ENCODE assay signal across 8 mouse cellular contexts in the genomic region with DNA sequence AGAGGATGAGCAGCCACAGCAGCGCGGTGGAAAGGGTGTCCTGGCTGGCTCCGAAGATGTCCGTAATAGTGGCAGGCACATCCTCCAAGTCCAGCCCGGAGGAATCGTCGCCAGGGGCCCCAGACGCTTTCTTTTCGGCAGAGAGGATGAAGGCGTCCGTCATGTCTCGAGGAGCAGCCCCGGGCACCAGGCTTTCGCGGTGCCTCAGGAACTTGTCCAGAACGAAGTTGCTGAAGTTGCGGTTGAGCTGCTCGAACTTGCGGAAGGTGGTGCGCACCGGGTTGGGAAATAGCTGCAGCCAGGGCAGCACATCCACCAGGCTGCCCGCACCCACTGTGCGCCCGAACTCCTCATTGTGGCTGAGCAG. TPM values are rescaled to one million over a fixed set of nuclear protein-coding genes. Genes with fewer than 3 reads are reported as not detected.
DNase-seq lines count a peak whose midpoint lies in the region; ATAC-seq and TF ChIP-seq lines count a peak whose summit lies in the region.

No protein-coding gene starts in this region.

- no peak overlapping the region for H3K9ac ChIP-seq in lung, postnatal 0 days (replicated peaks; ENCODE audit: low read depth)
- H3K9ac ChIP-seq in intestine, embryonic 15.5 days = peak overlapping the region; percentile 42
- 0 out of 2 replicates have a peak overlapping the region, but pooled peaks have one; percentile 24 for H3K9ac ChIP-seq in midbrain, postnatal 0 days (replicated peaks; ENCODE audit: low read length, poor library complexity, severe bottlenecking)

- no peaks in the 10 kb centered on the region for H3K9me3 ChIP-seq in lung, postnatal 0 days (ENCODE audit: low read length)
- H3K9me3 ChIP-seq in forebrain, embryonic 10.5 days = peaks cover 3% of the 10 kb centered on the region; the same call in 1 of the 2 replicates
- no peaks in the 10 kb centered on the region for H3K9me3 ChIP-seq in intestine, embryonic 15.5 days
- no peaks in the 10 kb centered on the region for H3K9me3 ChIP-seq in midbrain, postnatal 0 days (ENCODE audit: low read length)

- H3K4me1 ChIP-seq in lung, postnatal 0 days (ENCODE audit: insufficient read depth, low read depth, low read length) = peaks cover 22% of the 10 kb centered on the region; the same call in 1 of the 2 replicates
- peaks cover 52% of the 10 kb centered on the region for H3K4me1 ChIP-seq in forebrain, embryonic 10.5 days
- peaks cover 29% of the 10 kb centered on the region for H3K4me1 ChIP-seq in intestine, embryonic 15.5 days (replicated peaks)
- peaks cover 21% of the 10 kb centered on the region; the same call in 1 of the 2 replicates for H3K4me1 ChIP-seq in midbrain, postnatal 0 days (ENCODE audit: insufficient read depth, low read length)

- ATAC-seq in lung, postnatal 0 days = no peak
- ATAC-seq in intestine, embryonic 15.5 days = no peak
- ATAC-seq in midbrain, postnatal 0 days (ENCODE audit: low FRiP score) = no peak

- no peak for TF ChIP-seq CTCF in lung, postnatal 0 days (IDR thresholded peaks at IDR 0.05)
- no peak for TF ChIP-seq CTCF in midbrain, postnatal 0 days (IDR thresholded peaks at IDR 0.05)

- WGBS in lung, postnatal 0 days = 1% methylated on average over 24 of the region's 24 CpGs
- WGBS in forebrain, embryonic 10.5 days = under 1% methylated on average over 24 of the region's 24 CpGs
- under 1% methylated on average over 24 of the region's 24 CpGs for WGBS in intestine, embryonic 15.5 days
- WGBS in midbrain, postnatal 0 days = 1% methylated on average over 24 of the region's 24 CpGs

- no peak overlapping the region for H3K27ac ChIP-seq in lung, postnatal 0 days (ENCODE audit: low read length)
- H3K27ac ChIP-seq in forebrain, embryonic 10.5 days = peak overlapping the region; percentile 77; the same call in 1 of the 2 replicates
- H3K27ac ChIP-seq in intestine, embryonic 15.5 days = no peak overlapping the region
- no peak overlapping the region for H3K27ac ChIP-seq in midbrain, postnatal 0 days (ENCODE audit: low read depth, low read length)

- peak overlapping the region; percentile 65 for H3K4me2 ChIP-seq in lung, postnatal 0 days (replicated peaks; ENCODE audit: low read depth, low read length)
- peak overlapping the region; percentile 89 for H3K4me2 ChIP-seq in intestine, embryonic 15.5 days (replicated peaks)
- peak overlapping the region; percentile 92 for H3K4me2 ChIP-seq in midbrain, postnatal 0 days (ENCODE audit: low read depth, low read length, poor library complexity, severe bottlenecking)

- intact Hi-C loops in gastrocnemius, postnatal 36 days (cut with DNase I) = no loop called here

- no peaks in the 10 kb centered on the region for H3K36me3 ChIP-seq in lung, postnatal 0 days (ENCODE audit: insufficient read depth, low read length)
- H3K36me3 ChIP-seq in forebrain, embryonic 10.5 days (replicated peaks) = no peaks in the 10 kb centered on the region
- no peaks in the 10 kb centered on the region for H3K36me3 ChIP-seq in intestine, embryonic 15.5 days
- H3K36me3 ChIP-seq in midbrain, postnatal 0 days (ENCODE audit: insufficient read depth, low read length) = no peaks in the 10 kb centered on the region

- no peak for TF ChIP-seq EP300 in lung, postnatal 0 days (IDR thresholded peaks at IDR 0.05)

- H3K27me3 ChIP-seq in lung, postnatal 0 days (replicated peaks; ENCODE audit: insufficient read depth, low read length) = peaks cover 29% of the 10 kb centered on the region
- H3K27me3 ChIP-seq in forebrain, embryonic 10.5 days (ENCODE audit: poor library complexity, severe bottlenecking) = peaks cover 99% of the 10 kb centered on the region
- peaks cover 36% of the 10 kb centered on the region for H3K27me3 ChIP-seq in intestine, embryonic 15.5 days (replicated peaks)
- peaks cover 33% of the 10 kb centered on the region for H3K27me3 ChIP-seq in midbrain, postnatal 0 days (ENCODE audit: insufficient read depth, low read length)

- no peak for DNase-seq in lung, postnatal 0 days (ENCODE audit: low spot score)
- DNase-seq in lung, postnatal 25 days (ENCODE audit: low spot score) = no peak
- peak; percentile 65 for DNase-seq in forebrain, embryonic 10.5 days (ENCODE audit: extremely low spot score, low spot score)
- no peak for DNase-seq in midbrain, postnatal 0 days (ENCODE audit: low spot score)
- no peak for DNase-seq in gastrocnemius, postnatal 36 days
- no peak for DNase-seq in right cerebral cortex, postnatal 4 days
- no peak for DNase-seq in thymus, postnatal 14 days

- peak overlapping the region; percentile 36 for H3K4me3 ChIP-seq in lung, postnatal 0 days (ENCODE audit: low read depth, low read length)
- H3K4me3 ChIP-seq in forebrain, embryonic 10.5 days = peak overlapping the region; percentile 60
- H3K4me3 ChIP-seq in intestine, embryonic 15.5 days (replicated peaks) = peak overlapping the region; percentile 42
- H3K4me3 ChIP-seq in midbrain, postnatal 0 days (ENCODE audit: low read depth, low read length) = peak overlapping the region; percentile 43

RNA-seq across cellular contexts. Expression of a gene that starts 1.6 kb away (rescaled TPM):
- 1.7 and 1.9 TPM in 2 replicates for polyA plus RNA-seq in lung, postnatal 0 days (2015; fragmentation: Nextera tagmentation; extraction: Ambion mirVana)
- polyA plus RNA-seq in forebrain, embryonic 10.5 days (2016; fragmentation: Nextera tagmentation; extraction: Ambion mirVana) = 1.6 and 2.3 TPM in 2 replicates
- 8.5 and 8.6 TPM in 2 replicates for polyA plus RNA-seq in intestine, embryonic 15.5 days (2015; fragmentation: Nextera tagmentation; extraction: Ambion mirVana)
- 8.7 and 12.2 TPM in 2 replicates for total RNA-seq in midbrain, postnatal 0 days (2014; rRNA removed)
- polyA plus RNA-seq in midbrain, postnatal 0 days (2015; fragmentation: Nextera tagmentation; extraction: Ambion mirVana) = 4.5 and 5.0 TPM in 2 replicates
- total RNA-seq in gastrocnemius, postnatal 36 days (2021) = 1 to 10 TPM in 1 of 2 experiments, under 1 TPM in 1; 0.26 to 1.3 TPM
